Mouse (Mus musculus) v-Abl transformed pro-B cells (cell line): ENCODE measurements around the gene Marveld2.

Experiments
- in situ Hi-C, 2 experiments: fragments of 400-800 bp; cut with MboI; formaldehyde crosslinking; loops; one replicate each; pipeline ENCODE4 v1.15.1; 2025; ENCODE audit not compliant: unreplicated experiment in 2 of 2

Marveld2 gene

DNA sequence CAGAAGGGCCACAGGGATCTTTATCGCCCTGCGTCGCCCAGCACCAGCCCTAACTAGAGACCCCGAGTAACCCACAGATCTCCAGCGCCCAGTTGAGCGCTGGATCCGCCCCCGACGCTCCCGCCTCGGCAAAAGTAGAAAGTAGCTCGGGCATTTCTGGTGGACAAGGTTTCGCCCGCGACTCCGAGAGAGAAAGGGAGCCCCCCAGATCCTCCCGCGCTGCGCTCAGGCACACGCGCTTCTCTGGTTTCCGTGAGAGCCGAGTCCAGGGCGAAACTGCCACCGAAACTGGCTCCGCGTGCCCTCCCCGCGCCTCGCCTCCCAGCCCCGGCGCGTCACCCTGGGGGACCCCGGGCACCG, 64.8 kb downstream of the Marveld2 start:
- in situ Hi-C loops, result no loop called here

DNA sequence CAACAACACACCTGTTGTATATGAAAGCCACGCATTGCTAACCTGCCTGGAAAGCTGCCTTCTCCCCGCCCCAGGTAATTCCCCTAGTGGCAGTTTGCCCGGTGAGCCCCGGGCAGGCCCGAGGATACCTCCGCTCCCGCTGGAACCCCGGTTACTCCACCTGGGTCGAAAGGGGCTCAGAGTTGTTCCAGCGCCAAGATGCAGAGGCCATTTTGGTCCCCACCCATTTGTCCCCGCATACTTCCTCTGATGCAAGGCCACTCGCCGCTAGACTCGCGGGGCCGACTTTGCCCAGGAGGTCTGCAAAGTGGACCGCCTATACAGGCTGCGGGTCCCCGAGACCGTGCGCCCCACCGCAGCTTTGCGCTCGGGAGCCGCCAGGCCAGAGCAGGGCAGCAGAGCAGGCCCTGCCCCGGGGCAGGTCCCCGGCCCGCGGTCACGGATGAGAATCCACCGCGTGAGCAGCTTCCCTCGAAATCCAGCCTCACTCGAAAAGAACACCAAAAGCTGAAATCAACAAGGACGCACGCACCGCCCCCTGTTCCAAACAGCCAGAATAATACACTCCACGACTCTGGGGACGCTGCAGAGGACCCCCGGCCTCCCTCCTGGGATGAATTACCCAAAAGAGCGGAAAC, 65.3 kb downstream of the Marveld2 start:
- in situ Hi-C loops, result no loop called here

DNA sequence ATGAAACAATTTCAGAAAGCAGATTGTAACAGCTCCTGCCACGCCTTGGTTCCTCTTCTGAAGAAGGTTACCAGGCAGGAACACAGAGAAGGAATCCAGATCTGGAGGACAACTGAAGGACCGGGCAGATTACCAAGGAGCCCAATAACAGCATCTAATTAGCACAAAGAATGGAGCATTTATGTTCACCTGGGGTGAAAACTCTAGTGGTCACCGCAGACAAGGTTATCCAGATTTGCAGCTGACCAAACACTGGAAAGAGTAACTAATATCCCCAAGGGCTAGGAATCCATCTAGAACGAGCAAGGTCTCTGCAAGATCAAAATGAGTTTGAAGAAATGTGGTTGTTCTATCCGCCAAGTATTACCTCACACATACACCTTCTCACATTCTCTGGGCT, 69.5 kb downstream of the Marveld2 start:
- in situ Hi-C loops, result no loop called here
